Mouse (Mus musculus): Measurements from ENCODE around the gene Rnf111. TPM values are rescaled to one million over a fixed set of nuclear protein-coding genes. Genes with fewer than 3 reads are reported as not detected.

Rnf111 gene
- polyA plus RNA-seq, 1 experiment from 2014 or later, result 16.2 TPM

DNA sequence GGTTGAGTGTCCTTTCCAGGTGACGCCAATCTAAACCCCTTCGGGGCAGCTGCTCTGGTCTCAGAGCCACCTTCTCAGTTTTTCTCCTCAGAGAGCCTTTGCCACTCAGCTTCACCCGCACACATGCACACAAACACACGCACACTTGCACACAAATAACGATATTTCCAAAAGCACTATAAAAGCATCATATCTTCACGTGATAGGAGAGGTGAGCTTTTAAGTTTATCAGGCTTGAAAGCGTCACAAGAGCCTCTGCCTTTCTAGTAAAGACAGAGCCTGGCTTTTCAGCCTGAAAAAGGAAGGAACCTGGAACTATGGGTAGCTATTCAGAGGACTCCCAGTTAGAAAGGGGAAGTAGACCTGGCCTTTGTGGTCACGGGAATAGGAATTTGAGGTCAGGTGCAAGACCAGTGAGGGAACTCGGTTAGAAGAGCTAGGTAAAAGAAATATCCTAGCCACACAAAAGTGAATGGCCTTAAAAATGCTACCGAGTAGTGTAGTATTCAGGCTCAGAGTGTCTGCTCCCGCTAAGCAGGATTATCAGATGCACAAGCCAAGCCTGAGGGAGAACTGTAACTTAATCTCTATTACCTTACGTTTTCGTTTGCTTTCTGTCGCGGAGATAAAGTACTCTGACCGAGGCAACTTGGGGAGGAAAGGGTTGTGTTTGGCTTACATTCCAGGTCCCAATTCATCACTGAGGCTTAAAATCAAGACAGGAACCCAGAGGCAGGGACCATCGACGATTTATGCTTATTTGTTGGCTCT lies 118.4 kb downstream of the Rnf111 start:
- Histone ChIP-seq H3K36me3 (ENCODE audit: insufficient read depth, low read length) (peaks cover 17% of the 10 kb centered on the region), H3K9me3 (ENCODE audit: low read length) (no peaks in the 10 kb centered on the region), H3K27me3 (replicated peaks; ENCODE audit: insufficient read depth, low read length) (no peaks in the 10 kb centered on the region), H3K27ac (ENCODE audit: low read length) (no peak overlapping the region), H3K9ac (replicated peaks; ENCODE audit: low read depth) (no peak overlapping the region), H3K4me1 (ENCODE audit: insufficient read depth, low read depth, low read length) (no peaks in the 10 kb centered on the region), H3K4me3 (ENCODE audit: low read depth, low read length) (no peak overlapping the region), H3K4me2 (replicated peaks; ENCODE audit: low read depth, low read length) (no peak overlapping the region)
- TF ChIP-seq CTCF (IDR thresholded peaks at IDR 0.05) (no peak), EP300 (IDR thresholded peaks at IDR 0.05) (no peak)
- ATAC-seq (no peak), DNase-seq (ENCODE audit: low spot score) (no peak)
- 65% methylated on average over 18 of the region's 18 CpGs for WGBS

DNA sequence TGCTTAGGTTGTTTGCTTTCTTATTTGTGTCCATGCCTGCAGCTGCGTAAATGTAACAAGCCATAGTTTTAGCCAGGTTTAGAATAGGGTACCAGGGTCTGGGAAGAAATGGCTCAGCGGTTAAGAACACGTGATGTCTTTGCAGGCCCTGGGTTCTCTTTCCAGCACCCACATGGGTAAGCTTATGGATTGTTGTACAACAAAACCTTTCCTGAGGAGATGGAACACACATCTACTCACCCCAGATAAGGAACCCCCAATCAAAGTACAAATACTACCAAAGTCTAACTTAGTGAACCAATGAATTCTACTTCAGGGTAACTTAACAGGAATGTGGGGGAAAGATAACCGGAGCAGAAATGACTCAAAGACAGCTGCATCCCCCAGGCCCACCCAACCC lies 119.0 kb downstream of the Rnf111 start:
- peaks cover 20% of the 10 kb centered on the region for H3K36me3 ChIP-seq (ENCODE audit: insufficient read depth, low read length)
- H3K4me1 ChIP-seq (ENCODE audit: insufficient read depth, low read depth, low read length), result no peaks in the 10 kb centered on the region
- no peak overlapping the region for H3K9ac ChIP-seq (replicated peaks; ENCODE audit: low read depth)
- DNase-seq (ENCODE audit: low spot score), result no peak
- no peaks in the 10 kb centered on the region for H3K27me3 ChIP-seq (replicated peaks; ENCODE audit: insufficient read depth, low read length)
- H3K27ac ChIP-seq (ENCODE audit: low read length), result no peak overlapping the region
- over 99% methylated on average over 4 of the region's 4 CpGs for WGBS
- no peak for TF ChIP-seq CTCF (IDR thresholded peaks at IDR 0.05)
- no peak for TF ChIP-seq EP300 (IDR thresholded peaks at IDR 0.05)
- H3K9me3 ChIP-seq (ENCODE audit: low read length), result no peaks in the 10 kb centered on the region
- ATAC-seq, result no peak
- no peak overlapping the region for H3K4me3 ChIP-seq (ENCODE audit: low read depth, low read length)
- H3K4me2 ChIP-seq (replicated peaks; ENCODE audit: low read depth, low read length), result no peak overlapping the region

DNA sequence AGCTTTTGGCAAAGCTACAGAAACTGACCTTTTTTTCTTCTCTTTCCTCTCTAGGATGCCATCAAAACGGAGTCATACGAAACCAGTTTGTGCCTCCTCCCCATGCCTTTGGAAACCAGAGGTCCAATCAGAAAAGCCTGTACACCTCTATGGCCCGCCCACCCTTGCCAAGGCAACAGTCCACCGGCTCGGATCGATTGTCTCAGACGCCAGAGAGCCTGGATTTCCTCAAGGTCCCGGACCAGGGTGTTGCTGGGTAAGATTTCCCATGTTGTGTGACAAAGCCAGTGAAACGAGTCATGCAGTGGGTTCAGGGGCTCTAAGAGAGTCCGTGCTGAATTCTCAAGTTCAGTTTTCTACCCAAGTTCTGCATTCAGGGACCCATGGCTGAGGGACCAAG lies 119.8 kb downstream of the Rnf111 start:
- no peaks in the 10 kb centered on the region for H3K27me3 ChIP-seq (replicated peaks; ENCODE audit: insufficient read depth, low read length)
- H3K36me3 ChIP-seq (ENCODE audit: insufficient read depth, low read length), result peaks cover 26% of the 10 kb centered on the region
- no peaks in the 10 kb centered on the region for H3K9me3 ChIP-seq (ENCODE audit: low read length)
- no peak overlapping the region for H3K4me2 ChIP-seq (replicated peaks; ENCODE audit: low read depth, low read length)
- no peak overlapping the region for H3K4me3 ChIP-seq (ENCODE audit: low read depth, low read length)
- no peak overlapping the region for H3K9ac ChIP-seq (replicated peaks; ENCODE audit: low read depth)
- no peak for DNase-seq (ENCODE audit: low spot score)
- no peak overlapping the region for H3K27ac ChIP-seq (ENCODE audit: low read length)
- no peaks in the 10 kb centered on the region for H3K4me1 ChIP-seq (ENCODE audit: insufficient read depth, low read depth, low read length)
- no peak for ATAC-seq
- 81% methylated on average over 10 of the region's 10 CpGs for WGBS
- TF ChIP-seq CTCF (IDR thresholded peaks at IDR 0.05), result no peak
- no peak for TF ChIP-seq EP300 (IDR thresholded peaks at IDR 0.05)

DNA sequence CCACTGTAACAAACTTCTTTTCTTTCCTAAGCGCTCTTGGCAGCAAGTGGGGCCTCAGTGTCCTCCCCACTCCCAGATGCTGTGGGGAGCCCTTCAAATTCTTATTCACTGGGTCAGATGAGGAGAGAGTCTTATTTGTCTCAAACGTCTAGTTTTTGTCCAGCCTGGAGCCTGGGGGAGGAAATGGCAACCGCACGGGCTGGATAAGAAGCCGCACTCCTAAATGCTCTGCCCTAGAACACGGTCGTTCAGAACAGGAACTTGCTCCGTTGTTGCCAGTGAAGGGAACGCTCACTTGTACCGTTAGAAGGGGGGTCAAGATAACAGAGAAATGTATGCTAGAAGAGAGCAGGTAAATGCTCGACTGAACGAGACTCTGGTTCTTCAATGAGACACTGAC lies 121.4 kb downstream of the Rnf111 start:
- Histone ChIP-seq H3K9me3 (ENCODE audit: low read length) (no peaks in the 10 kb centered on the region), H3K4me3 (ENCODE audit: low read depth, low read length) (no peak overlapping the region), H3K27ac (ENCODE audit: low read length) (no peak overlapping the region), H3K36me3 (ENCODE audit: insufficient read depth, low read length) (peaks cover 34% of the 10 kb centered on the region), H3K4me1 (ENCODE audit: insufficient read depth, low read depth, low read length) (no peaks in the 10 kb centered on the region), H3K27me3 (replicated peaks; ENCODE audit: insufficient read depth, low read length) (no peaks in the 10 kb centered on the region), H3K9ac (replicated peaks; ENCODE audit: low read depth) (no peak overlapping the region), H3K4me2 (replicated peaks; ENCODE audit: low read depth, low read length) (no peak overlapping the region)
- no peak for DNase-seq (ENCODE audit: low spot score)
- WGBS, result 64% methylated on average over 12 of the region's 12 CpGs
- no peak for TF ChIP-seq EP300 (IDR thresholded peaks at IDR 0.05)
- no peak for TF ChIP-seq CTCF (IDR thresholded peaks at IDR 0.05)
- ATAC-seq, result no peak

DNA sequence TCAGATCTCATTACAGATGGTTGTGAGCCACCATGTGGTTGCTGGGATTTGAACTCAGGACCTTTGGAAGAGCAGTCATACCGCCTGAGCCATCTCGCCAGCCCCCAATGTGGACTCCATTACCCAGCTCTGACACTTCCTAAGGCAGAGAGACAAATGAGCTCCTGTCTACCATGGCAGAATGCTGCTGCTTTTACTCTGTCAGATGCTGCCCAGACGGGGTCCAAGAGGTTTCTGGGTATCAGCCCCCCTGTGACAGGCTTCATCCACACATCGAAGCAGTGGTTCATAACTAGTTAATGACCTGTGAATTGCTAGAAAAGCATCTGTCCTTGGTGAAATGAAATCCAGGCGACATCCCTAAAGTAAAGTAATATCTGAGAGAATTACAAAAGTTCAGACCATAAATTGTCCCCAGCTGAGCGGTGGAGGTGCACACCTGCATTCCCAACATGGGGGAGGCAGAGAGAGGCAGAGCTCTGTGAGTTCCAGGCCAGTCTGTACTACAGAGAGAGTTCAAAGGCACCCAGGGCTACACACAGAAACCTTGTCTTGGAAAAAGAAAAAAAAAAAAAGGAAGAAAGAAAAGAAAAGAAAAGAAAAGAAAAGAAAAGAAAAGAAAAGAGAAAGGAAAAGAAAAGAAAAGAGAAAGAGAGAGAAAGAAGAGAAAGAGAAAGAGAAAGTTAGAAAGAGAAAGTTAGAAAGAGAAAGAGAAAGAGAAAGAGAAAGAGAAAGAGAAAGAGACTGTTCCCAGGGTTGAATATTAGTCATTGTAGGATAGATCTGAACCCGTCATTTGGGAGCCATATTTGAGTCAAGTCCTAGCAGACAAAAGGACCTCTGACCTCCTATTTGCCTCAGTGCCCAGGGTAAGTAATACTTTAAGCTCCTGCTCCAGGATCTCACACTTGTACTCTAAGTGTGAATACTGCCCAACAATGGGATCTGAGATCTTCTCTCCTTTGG lies 123.7 kb downstream of the Rnf111 start:
- no peaks in the 10 kb centered on the region for H3K27me3 ChIP-seq (replicated peaks; ENCODE audit: insufficient read depth, low read length)
- TF ChIP-seq EP300 (IDR thresholded peaks at IDR 0.05), result no peak
- no peak for TF ChIP-seq CTCF (IDR thresholded peaks at IDR 0.05)
- H3K27ac ChIP-seq (ENCODE audit: low read length), result no peak overlapping the region
- no peaks in the 10 kb centered on the region for H3K9me3 ChIP-seq (ENCODE audit: low read length)
- no peak overlapping the region for H3K9ac ChIP-seq (replicated peaks; ENCODE audit: low read depth)
- ATAC-seq (no peak), DNase-seq (ENCODE audit: low spot score) (no peak)
- no peak overlapping the region for H3K4me3 ChIP-seq (ENCODE audit: low read depth, low read length)
- no peak overlapping the region for H3K4me2 ChIP-seq (replicated peaks; ENCODE audit: low read depth, low read length)
- WGBS, result 84% methylated on average over 7 of the region's 7 CpGs
- H3K4me1 ChIP-seq (ENCODE audit: insufficient read depth, low read depth, low read length), result no peaks in the 10 kb centered on the region
- H3K36me3 ChIP-seq (ENCODE audit: insufficient read depth, low read length), result peaks cover 32% of the 10 kb centered on the region

Small RNA genes within 50 kb of the gene (microRNA-seq; reads per million reads assigned to microRNA genes)
- 1.2 reads per million for gene Mir5626

Other genes with a start within 250 kb of the Rnf111 start
- gene Ccnb2, start 82.2 kb downstream of the Rnf111 start, polyA plus RNA-seq (2015; fragmentation: Nextera tagmentation; extraction: Ambion mirVana), result 12.5 and 16.8 TPM in 2 replicates
- gene Sltm, start 39.0 kb upstream of the Rnf111 start, polyA plus RNA-seq (2015; fragmentation: Nextera tagmentation; extraction: Ambion mirVana), result 28.1 and 28.6 TPM in 2 replicates
- 1.7 and 1.8 TPM in 2 replicates for gene Gm10642, start 152.5 kb upstream of the Rnf111 start, polyA plus RNA-seq (2015; fragmentation: Nextera tagmentation; extraction: Ambion mirVana)
- gene Mindy2, start 153.4 kb upstream of the Rnf111 start, polyA plus RNA-seq (2015; fragmentation: Nextera tagmentation; extraction: Ambion mirVana), result 18.9 and 23.7 TPM in 2 replicates
- 64.6 and 75.6 TPM in 2 replicates for gene Adam10, start 175.3 kb upstream of the Rnf111 start, polyA plus RNA-seq (2015; fragmentation: Nextera tagmentation; extraction: Ambion mirVana)

All from lung, postnatal 0 days (tissue).